Mouse (Mus musculus) liver, adult 2 months (tissue): ENCODE measurements around the gene Pttg1ip. TPM values are rescaled to one million over a fixed set of nuclear protein-coding genes. Genes with fewer than 3 reads are reported as not detected.

Source experiments
- DNase-seq: peaks from one replicate; pipeline ENCODE4 v3.0.0-alpha.2; 2011; ENCODE audit warnings: low read depth, low spot score; ENCODE audit errors: extremely low read depth
- H3K27ac ChIP-seq: fragments of 200-500 bp; replicated peaks from 2 replicates; pipeline ENCODE4 v1.5.1; 2012; ENCODE audit warnings: low read depth, mild to moderate bottlenecking, control low read depth, inconsistent platforms, low read length; ENCODE audit not compliant: insufficient read depth
- H3K27me3 ChIP-seq: fragments of 200-500 bp; 2 replicates; pipeline ENCODE4 v1.6.1; 2012; ENCODE audit warnings: mild to moderate bottlenecking, moderate library complexity, low read length, inconsistent platforms; ENCODE audit not compliant: control insufficient read depth, insufficient read depth
- H3K36me3 ChIP-seq: fragments of 200-500 bp; 2 replicates; pipeline ENCODE4 v1.6.1; 2012; ENCODE audit warnings: low read length, inconsistent platforms; ENCODE audit not compliant: control insufficient read depth, insufficient read depth
- H3K4me1 ChIP-seq: fragments of 200-500 bp; 2 replicates; pipeline ENCODE4 v1.6.1; 2011; ENCODE audit warnings: low read length; ENCODE audit not compliant: control insufficient read depth, insufficient read depth
- H3K4me3 ChIP-seq: fragments of 200-500 bp; 2 replicates; pipeline ENCODE4 v1.5.1; 2011; ENCODE audit warnings: low read depth, mild to moderate bottlenecking, control low read depth, low read length, moderate library complexity; ENCODE audit not compliant: insufficient read depth
- H3K79me2 ChIP-seq: fragments of 200-500 bp; 2 replicates; pipeline ENCODE4 v1.6.1; 2012; ENCODE audit warnings: inconsistent platforms, mild to moderate bottlenecking, low read length, moderate library complexity; ENCODE audit not compliant: control insufficient read depth, insufficient read depth
- H3K9ac ChIP-seq: fragments of 200-500 bp; 2 replicates; pipeline ENCODE4 v1.6.1; 2012; ENCODE audit warnings: low read depth, mild to moderate bottlenecking, control low read depth, inconsistent platforms, low read length
- CTCF ChIP-seq: fragments of 200-500 bp; IDR thresholded peaks from 2 replicates; pipeline ENCODE4 v1.5.1; 2011; ENCODE audit warnings: low read depth, low read length, control low read depth
- POLR2A ChIP-seq: fragments of 200-500 bp; IDR thresholded peaks from 2 replicates; pipeline ENCODE4 v1.6.1; 2011; ENCODE audit warnings: low read length, control low read depth; ENCODE audit not compliant: insufficient read depth; ENCODE audit errors: extremely low read depth
- WGBS: fragments of 180-500 bp; shearing (Covaris S2); methylation state at CpG from one replicate; pipeline ENCODE4 v1.1.7; 2018; 5-methylcytosine and 5-hydroxymethylcytosine counted together
- polyA plus RNA-seq: library from polyadenylated mRNA; depleted of rRNA; stranded (reverse); fragments of >200 nt; gene quantifications from 2 replicates; pipeline ENCODE4 v1.2.3, GENCODE M21; 2012
- total RNA-seq: library from RNA; depleted of rRNA; stranded (reverse); fragments of >200 nt; gene quantifications from 2 replicates; pipeline ENCODE4 v1.2.3, GENCODE M21; 2014

Gene Pttg1ip
- total and polyA plus RNA-seq, 2 experiments, result 146 to 218 TPM

GRCm38 (mm10) chr10:77605908-77606826, 24.6 kb downstream of the Pttg1ip start, which contains the start of the genes Sumo3 and Gm49325:
Sumo3 (plus strand) TSS chr10:77606097.
Gm49325 (plus strand) TSS chr10:77606197.
- H3K79me2 ChIP-seq, result peaks cover 24% of the 10 kb centered on the region
- no peaks in the 10 kb centered on the region for H3K27me3 ChIP-seq
- WGBS, result 1% methylated on average over 116 of the region's 119 CpGs
- peak within 1 kb of the TSS; percentile 98 for H3K9ac ChIP-seq
- H3K4me3 ChIP-seq, result peak within 1 kb of the TSS; percentile 77
- peaks cover 18% of the 10 kb centered on the region for H3K4me1 ChIP-seq
- H3K36me3 ChIP-seq, result peaks cover 4% of the 10 kb centered on the region; the same call in 1 of the 2 replicates
- peak within 1 kb of the TSS; percentile 92 for H3K27ac ChIP-seq
- TF ChIP-seq CTCF, result no peak
- peak; percentile 75 for TF ChIP-seq POLR2A
- DNase-seq, result peak; percentile 76

GRCm38 (mm10) chr10:77606855-77607254, 25.3 kb downstream of the Pttg1ip start:
- Histone ChIP-seq H3K27me3 (no peaks in the 10 kb centered on the region), H3K9ac (peak overlapping the region; percentile 87), H3K4me3 (peak overlapping the region; percentile 77), H3K27ac (peak overlapping the region; percentile 79), H3K79me2 (peaks cover 26% of the 10 kb centered on the region), H3K36me3 (peaks cover 7% of the 10 kb centered on the region), H3K4me1 (peaks cover 18% of the 10 kb centered on the region)
- DNase-seq, result no peak
- WGBS, result 9% methylated on average over 7 of the region's 7 CpGs
- TF ChIP-seq POLR2A, result no peak
- TF ChIP-seq CTCF, result no peak

GRCm38 (mm10) chr10:77607441-77607840, 25.9 kb downstream of the Pttg1ip start:
- 14% methylated on average over 5 of the region's 5 CpGs for WGBS
- Histone ChIP-seq H3K4me3 (no peak overlapping the region), H3K4me1 (peaks cover 18% of the 10 kb centered on the region), H3K27me3 (no peaks in the 10 kb centered on the region), H3K27ac (peak overlapping the region; percentile 79), H3K36me3 (peaks cover 8% of the 10 kb centered on the region), H3K79me2 (peaks cover 26% of the 10 kb centered on the region), H3K9ac (no peak overlapping the region; the same call in 1 of the 2 replicates)
- no peak for TF ChIP-seq CTCF
- TF ChIP-seq POLR2A, result no peak
- DNase-seq, result no peak

- Histone ChIP-seq H3K4me1 (peaks cover 24% of the 10 kb centered on the region), H3K4me3 (no peak overlapping the region), H3K9ac (no peak overlapping the region), H3K79me2 (peaks cover 26% of the 10 kb centered on the region), H3K27ac (no peak overlapping the region; the same call in 1 of the 2 replicates), H3K27me3 (no peaks in the 10 kb centered on the region), H3K36me3 (peaks cover 8% of the 10 kb centered on the region)
- TF ChIP-seq CTCF, result no peak
- TF ChIP-seq POLR2A, result no peak
- WGBS, result 73% methylated on average over 8 of the region's 8 CpGs
- no peak for DNase-seq
Observed at GRCm38 (mm10) chr10:77608589-77608988, 27.1 kb downstream of the Pttg1ip start.

GRCm38 (mm10) chr10:77610221-77610961, 28.9 kb downstream of the Pttg1ip start:
- peaks cover 19% of the 10 kb centered on the region for H3K36me3 ChIP-seq
- H3K4me3 ChIP-seq, result no peak overlapping the region
- H3K79me2 ChIP-seq, result peaks cover 26% of the 10 kb centered on the region
- H3K27ac ChIP-seq, result peak overlapping the region; percentile 45
- no peak for TF ChIP-seq CTCF
- TF ChIP-seq POLR2A, result no peak
- DNase-seq, result peak; percentile 96
- H3K4me1 ChIP-seq, result peaks cover 31% of the 10 kb centered on the region
- 36% methylated on average over 8 of the region's 8 CpGs for WGBS
- H3K27me3 ChIP-seq, result no peaks in the 10 kb centered on the region
- H3K9ac ChIP-seq, result no peak overlapping the region
